Mouse (Mus musculus) small intestine, adult 2 months (tissue): ENCODE results near the gene Mpst.

Experiments used
- CTCF ChIP-seq: fragments of 200-500 bp; IDR thresholded peaks from 2 replicates; pipeline ENCODE4 v1.5.1; 2012; ENCODE audit warnings: low read depth, mild to moderate bottlenecking, control low read depth, inconsistent platforms, low read length, moderate library complexity, mixed read lengths; ENCODE audit not compliant: insufficient replicate concordance, insufficient read length; ENCODE audit errors: extremely low read depth
- POLR2A ChIP-seq: fragments of 200-500 bp; IDR thresholded peaks from 2 replicates; pipeline ENCODE4 v1.6.1; 2012; ENCODE audit warnings: low read depth, mild to moderate bottlenecking, control low read depth, inconsistent platforms, low read length, moderate library complexity

DNA sequence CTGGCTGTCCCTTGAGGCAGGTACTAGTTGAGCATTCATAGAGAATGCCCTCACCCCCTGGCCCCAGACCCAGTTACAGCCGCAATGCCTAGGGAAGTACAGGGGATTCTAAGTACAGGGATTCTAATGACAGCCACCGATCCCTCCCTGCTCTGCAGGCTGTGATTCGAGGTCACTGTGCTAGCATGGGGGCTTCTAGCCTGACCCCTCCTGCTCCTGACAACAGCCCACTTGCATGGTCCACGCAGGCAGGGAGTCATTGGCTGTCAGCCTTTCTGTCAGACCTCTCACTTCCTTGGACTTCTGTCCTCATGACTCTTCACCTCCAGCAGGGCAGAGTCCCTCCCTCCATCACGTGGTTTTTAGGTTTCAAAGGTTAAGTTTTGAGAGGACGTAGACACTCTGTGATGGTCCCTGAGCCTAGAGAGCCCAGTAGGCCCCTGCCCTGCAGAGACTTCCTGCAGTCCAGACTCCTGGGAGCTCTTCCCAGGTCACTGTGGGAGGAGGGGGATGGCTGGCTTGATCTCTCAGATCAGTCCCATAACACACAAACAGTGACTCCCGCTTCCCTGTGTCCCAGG is 25.4 kb downstream of the Mpst start:
- no peak for TF ChIP-seq POLR2A
- no peak for TF ChIP-seq CTCF
